Mouse (Mus musculus) thymus, postnatal 36 days (tissue): ENCODE measurements around the gene Mat2a.
"Not testable (repeated sequence)": the region's sequence is repeated elsewhere in the genome, so short reads cannot be mapped to it uniquely, and the experiment has no call there.

Experiments used
- DNase-seq, 2 experiments: peaks; one replicate each; pipeline ENCODE4 v3.0.0; 2022; ENCODE audit warnings: mixed read lengths in 2 of 2

Gene Mat2a

DNA sequence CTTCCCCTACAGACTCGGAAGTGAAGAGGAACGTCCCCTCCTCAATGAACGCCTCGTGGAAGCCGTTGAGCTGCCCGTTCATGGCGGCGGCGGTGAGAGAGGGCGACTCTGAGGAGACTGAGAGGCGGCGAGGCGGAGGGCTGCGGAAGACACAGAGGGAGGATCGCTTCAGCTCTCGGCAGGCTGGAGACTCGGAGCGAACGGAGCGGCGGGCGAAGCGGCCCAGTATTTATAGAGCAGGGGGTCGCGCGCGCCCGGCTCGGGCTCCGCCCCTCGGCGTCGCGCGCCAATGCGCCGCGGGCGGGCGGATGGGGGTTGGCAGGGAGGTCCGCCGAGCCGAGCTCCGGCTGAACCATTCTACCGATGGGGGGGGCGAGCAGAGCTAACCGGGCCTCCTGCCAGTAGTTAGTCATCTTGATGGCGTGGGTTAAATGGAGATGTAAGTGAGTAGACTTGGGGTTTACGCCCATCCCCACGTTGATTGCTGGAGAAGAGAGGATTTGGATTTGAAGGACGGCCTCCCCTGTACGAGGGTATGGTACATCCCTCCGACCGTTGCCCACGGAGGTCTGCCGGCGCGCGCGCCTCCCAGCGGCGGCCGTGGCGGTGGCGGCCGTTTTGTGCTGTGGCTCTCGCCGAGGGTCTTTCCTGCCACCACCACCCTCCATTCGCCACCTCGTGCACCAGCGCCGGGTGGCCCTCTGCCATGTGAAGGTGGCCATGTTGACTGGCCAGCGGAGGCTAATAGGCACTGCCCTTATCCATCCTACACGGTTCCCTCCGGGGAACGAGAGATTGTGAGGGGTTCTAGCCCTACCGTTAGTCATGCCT, at the start of gene Mat2a:
Gene Mat2a, minus strand, starts transcription at position 204 of the 831 bp plus-strand sequence.
- peak; percentile 95 for DNase-seq

DNA sequence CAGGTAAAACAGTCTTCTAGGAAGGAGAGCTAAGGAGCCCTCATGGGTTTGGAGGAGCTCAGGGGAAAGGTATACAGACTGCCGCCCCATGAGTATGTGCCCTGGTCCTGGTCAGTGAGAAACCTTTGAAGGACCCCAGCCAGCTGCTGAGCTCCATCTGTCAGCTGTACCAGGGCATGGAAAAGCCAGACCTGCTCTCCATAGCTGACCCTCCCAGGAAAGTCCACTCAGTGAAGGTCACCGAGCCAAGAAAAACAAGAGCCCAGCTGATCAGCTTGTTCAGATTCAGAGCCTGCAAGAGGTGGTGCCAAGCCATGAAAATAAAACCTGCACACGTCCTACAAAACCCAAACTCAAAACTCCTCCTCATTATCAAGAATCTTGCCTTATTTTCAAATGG, 49.5 kb upstream of the Mat2a start:
- no peak for DNase-seq

DNA sequence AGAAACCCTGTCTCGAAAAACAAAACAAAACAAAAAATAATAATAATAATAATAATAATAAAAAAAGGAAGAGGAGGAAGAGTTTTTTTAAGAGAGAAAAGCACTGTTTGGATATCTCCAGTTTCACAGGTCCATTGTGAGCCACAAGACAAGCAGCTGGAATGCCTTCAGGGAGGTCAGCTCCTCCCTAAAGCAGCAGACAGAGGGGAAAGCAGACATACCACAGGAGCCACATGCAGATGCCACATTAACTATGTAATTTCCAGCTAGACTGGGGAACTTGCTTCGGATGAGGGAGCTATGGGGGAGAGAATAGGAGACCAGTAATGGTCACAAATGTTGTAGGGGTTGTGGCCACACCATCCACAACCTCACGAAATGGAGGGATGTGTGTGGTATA, 47.9 kb upstream of the Mat2a start:
- no peak for DNase-seq

DNA sequence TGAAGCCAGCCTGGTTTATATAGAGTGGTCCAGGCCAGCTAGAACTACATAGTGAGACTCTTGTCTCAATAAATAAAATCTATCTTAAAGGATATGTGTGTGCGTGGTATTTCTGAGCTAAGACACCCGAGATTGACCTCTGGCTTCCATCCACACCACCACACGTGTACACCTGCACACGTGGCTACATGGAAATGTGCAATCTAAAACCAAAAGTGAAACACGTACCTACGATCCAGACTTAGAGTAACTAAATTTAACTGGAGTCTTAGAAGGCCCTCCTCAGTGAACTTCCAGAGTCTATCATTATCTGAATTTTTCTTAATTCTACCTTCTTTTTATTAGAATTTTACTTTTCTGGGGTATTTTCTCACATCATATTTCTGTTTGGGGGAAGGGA, 46.9 kb upstream of the Mat2a start:
- DNase-seq: no peak

- no peak for DNase-seq
Observed at GRCm38 (mm10) chr6:72484887-72485286, 45.5 kb upstream of the Mat2a start.

DNA sequence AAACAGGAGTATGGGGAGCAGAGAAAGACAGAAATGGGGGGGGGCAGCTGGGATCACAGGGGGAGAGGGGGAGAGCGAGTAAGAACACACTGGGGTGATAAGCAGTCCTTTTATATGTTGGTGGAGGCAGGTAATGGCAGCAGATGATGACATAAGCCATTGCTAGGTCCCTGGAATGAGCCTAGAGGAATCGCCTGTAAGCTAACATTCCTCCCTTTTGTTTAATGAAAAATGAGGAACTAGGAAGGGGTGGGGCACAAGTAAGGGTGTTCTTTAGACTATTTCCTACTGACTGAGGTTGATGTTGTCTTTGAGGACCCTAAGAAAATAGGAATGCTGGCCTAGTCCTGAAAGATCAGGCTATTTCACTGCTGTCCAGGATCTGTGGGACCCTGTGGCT, 42.8 kb upstream of the Mat2a start:
- DNase-seq: no peak

- no peak for DNase-seq
Observed at GRCm38 (mm10) chr6:72480422-72480702, 41.0 kb upstream of the Mat2a start.

- DNase-seq: no peak
Observed at GRCm38 (mm10) chr6:72479645-72480421, 40.5 kb upstream of the Mat2a start.

DNA sequence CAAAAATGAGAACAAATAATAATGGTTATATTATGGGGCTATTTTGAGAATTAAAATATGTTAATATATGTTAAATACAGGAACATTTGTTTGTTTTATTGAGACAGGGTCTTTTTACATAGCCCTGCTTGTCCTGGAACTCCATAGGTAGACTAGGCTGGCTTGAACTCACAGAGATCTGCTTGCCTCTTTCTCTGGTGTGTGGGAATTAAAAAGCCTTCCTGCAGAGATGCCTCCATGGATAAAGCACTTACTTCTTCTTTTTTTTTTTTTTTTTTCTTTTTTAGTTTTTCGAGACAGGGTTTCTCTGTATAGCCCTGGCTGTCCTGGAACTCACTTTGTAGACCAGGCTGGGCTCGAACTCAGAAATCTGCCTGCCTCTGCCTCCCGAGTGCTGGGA, 39.3 kb upstream of the Mat2a start:
- DNase-seq: not testable (repeated sequence)

- DNase-seq: no peak
Observed at GRCm38 (mm10) chr6:72477621-72478020, 38.3 kb upstream of the Mat2a start.

DNA sequence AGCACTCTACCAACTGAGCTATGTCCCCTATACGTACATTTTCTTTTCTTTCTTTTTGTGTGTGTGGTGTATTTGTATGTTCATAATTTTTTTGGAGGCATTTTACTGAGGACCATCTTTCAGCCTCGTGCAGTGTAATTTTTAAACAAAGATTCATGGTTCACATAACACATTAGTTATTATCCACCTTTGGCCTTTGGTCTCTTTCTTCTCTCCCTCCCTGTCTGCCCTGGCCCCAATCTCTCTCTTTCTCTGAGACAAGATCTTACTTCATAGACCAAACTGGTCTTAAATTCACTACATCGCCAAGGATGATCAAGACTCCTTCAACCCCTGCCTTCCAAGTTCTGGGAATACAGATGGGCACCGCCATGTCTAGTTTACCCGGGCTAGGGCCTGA, 37.5 kb upstream of the Mat2a start:
- DNase-seq: no peak

GRCm38 (mm10) chr6:72475221-72475985, 36.0 kb upstream of the Mat2a start:
- DNase-seq: no peak

GRCm38 (mm10) chr6:72473264-72474041, 34.1 kb upstream of the Mat2a start:
- peak; percentile 14 to 28 for DNase-seq

DNA sequence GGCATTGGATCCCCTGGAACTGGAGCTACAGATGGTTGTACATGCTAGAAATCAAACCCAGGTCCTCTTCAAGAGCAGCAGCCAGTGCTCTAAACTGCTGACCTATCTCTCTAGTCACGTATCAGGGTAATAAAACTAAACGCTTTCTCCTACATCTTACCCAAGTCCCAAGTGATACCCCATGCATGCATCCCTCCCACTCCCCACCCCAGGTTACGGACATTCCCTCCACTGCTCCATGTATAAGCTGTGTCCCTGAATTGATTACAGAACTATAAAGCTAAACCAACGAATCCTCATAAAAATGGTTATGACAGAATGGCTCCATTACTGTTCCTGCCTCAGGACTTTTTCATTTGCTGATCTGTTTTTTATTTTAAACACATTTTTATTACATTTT, 26.8 kb upstream of the Mat2a start:
- DNase-seq: no peak

DNA sequence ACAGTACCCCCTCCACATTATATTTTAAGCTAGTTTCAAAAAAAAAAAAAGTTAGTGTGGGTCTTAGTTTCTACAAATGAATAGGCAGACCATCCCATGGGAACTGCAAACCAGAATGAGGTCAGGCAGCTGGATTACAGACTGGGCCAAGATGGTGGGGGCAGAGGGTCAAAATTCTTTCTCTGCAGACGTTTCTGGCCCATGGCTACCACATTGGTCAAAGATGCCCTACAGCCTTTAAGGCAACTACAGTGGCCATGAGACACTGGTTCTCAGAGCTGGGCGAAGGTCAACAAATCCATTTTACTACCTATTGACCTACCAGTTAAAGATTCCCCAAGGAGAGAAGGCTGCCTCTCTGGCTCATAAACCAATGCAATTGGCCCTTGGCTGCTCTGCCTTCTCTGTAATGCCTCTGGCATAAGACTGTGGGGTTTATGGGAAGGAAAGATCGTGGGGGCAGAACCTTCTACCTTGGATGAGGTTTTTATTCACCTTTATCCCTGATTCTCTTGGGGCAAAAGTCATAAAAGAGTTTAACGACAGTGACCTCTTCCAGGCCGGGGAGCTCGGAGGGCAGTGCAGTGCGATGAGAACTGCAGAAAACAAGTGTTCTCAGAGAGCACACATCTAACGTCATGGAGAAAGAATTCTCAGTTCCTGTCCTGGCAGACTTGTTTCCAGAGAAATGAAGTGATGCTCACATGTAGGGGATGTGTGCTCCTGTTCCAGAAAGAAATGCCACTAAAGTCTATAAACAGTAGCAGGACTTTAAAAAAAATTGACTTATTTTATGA, 26.2 kb upstream of the Mat2a start:
- DNase-seq: no peak

DNA sequence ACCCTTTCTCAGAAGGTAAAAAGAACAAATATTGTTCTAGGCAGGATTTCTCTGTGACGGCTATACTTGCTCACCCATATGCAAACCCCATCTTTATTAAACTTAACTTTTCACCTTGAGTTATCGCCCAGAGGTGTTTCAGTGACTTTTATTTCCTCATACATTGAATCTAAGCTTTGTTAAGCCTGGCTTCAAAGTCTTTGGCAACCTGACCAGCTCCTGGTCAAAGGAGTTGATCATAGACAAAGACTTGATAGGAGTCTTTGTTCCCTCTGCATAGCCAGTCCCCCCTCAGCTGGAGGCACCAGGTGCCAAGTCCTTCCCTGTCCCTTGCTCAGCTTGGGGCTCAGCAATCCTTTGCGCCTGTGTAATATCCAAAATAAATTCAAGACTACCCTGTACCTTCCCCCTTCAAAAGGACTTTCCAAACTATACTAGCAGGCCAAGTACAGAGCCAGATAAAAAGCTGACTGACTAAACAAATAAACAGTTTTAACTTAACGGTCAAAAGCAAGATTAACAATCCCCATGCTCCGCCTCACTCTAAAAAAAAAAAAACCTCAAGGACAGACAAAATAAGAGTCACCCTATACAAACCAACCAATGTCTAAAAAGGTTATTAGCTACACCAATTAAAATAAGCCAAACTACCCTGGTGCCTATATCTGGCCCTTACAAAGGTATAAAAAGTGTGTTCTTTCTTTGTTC, 23.3 kb upstream of the Mat2a start:
- DNase-seq: not testable (repeated sequence)

- no peak for DNase-seq
Observed at GRCm38 (mm10) chr6:72460036-72460801, 20.9 kb upstream of the Mat2a start.

- DNase-seq: no peak
Observed at GRCm38 (mm10) chr6:72458921-72459320, 19.6 kb upstream of the Mat2a start.

GRCm38 (mm10) chr6:72458418-72458817, 19.1 kb upstream of the Mat2a start:
- no peak for DNase-seq

DNA sequence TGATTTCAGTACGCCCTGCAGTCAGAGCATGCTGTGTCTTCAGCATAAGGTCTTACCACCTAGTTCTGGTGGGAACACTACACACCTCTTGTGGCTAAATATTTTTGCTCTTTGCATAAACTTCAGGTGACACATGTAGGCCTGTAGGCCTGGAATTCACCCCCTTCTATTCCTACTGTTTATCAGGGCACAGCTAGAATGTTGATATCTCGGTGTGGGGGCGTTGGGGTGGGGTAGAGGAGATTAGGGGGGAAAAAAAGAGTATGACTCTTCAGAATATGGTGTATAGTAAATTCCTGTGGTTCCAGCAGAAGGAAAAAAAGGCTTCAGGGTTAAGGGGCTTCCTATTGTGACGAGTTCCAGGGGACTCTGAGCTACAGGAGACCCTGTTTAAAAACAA, 17.2 kb upstream of the Mat2a start:
- no peak for DNase-seq
